Mouse (Mus musculus) CD4-positive, CD25-positive, alpha-beta regulatory T cell (primary cell): Measurements from ENCODE around the gene F5. TPM values are rescaled to one million over a fixed set of nuclear protein-coding genes. Genes with fewer than 3 reads are reported as not detected.

ENCODE experiments used
- polyA plus RNA-seq: library from polyadenylated mRNA; unstranded; fragments of 100-300 nt; shearing (Covaris generic); gene quantifications from one replicate; pipeline ENCODE4 v1.2.1, GENCODE M21; 2017

Gene F5
- 0.06 TPM for polyA plus RNA-seq

GRCm38 (mm10) chr1:164151387-164152088, at the start of gene F5:
Gene F5 (plus strand): TSS chr1:164151838.

GRCm38 (mm10) chr1:164114947-164115493, 36.6 kb upstream of the F5 start, which contains the start of gene Selp:
Gene Selp (plus strand): TSS chr1:164115264.

GRCm38 (mm10) chr1:164248465-164249331, 97.1 kb downstream of the F5 start, which contains the start of gene Slc19a2:
Gene Slc19a2 (plus strand): TSS chr1:164249046.

Other genes starting within 250 kb of the F5 start
- gene Scyl3, start 222.7 kb upstream of the F5 start, polyA plus RNA-seq: 48.2 TPM
- 2.7 TPM for gene BC055324, start 157.0 kb upstream of the F5 start, polyA plus RNA-seq
- gene Mettl18, start 156.9 kb upstream of the F5 start, polyA plus RNA-seq: 22.5 TPM
- 0.66 TPM for gene Sele, start 103.6 kb upstream of the F5 start, polyA plus RNA-seq
- gene Sell, start 89.9 kb upstream of the F5 start, polyA plus RNA-seq: 1,155 TPM
- 5.9 TPM for gene Selp, start 36.6 kb upstream of the F5 start, polyA plus RNA-seq
- 6.3 TPM for gene Slc19a2, start 97.2 kb downstream of the F5 start, polyA plus RNA-seq
- gene Ccdc181, start 123.7 kb downstream of the F5 start, polyA plus RNA-seq: 7.8 TPM
- 12.2 TPM for gene Nme7, start 152.3 kb downstream of the F5 start, polyA plus RNA-seq
- 16.5 TPM for gene Blzf1, start 155.7 kb downstream of the F5 start, polyA plus RNA-seq